Mouse (Mus musculus): ENCODE data around the gene Gas2l1. TPM values are rescaled to one million over a fixed set of nuclear protein-coding genes. Genes with fewer than 3 reads are reported as not detected.

Gas2l1 gene
- 2.5 TPM for polyA plus RNA-seq (2014; fragmentation: Illumina TruSeq; extraction: RNeasy Lipid Tissue Mini Kit (QIAGEN cat#74804))

DNA sequence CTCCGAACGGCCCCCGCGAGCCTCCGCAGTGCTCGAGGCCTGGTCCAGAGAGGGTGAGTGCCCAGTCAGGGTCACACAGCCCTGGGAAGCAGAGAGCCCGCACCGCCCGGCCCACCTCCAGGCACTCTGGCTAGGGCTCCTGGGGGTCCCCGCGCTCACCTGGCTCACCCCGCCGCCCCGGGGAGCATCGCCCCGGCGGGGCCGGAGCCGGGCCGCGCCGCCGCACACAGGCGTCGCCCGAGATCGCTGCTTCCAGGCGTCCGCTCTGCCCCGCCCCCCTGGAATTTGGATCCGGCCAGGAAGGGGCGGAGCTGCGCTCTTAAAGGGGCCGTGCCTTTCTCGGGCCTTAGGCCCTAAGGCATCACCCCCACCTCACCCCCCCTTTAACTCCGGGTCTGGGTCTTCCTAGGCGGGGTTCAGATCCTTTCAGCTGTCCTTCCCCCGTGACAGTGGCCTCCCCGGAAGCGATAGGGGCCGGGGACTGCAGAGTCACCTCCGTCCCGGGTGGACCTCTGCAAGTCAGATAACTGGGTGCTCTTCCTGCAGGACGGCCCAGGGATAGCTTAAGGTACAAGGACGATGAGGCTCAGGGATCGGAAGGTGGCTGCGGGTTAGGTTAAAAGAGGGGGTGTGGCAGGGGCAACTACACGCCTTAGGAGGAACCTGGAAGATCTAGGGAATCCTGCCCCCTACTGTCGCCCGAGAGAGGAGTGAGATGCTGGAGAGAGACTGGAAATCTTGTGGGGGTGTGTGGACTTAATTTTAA is at the start of gene Gas2l1:
Gene Gas2l1, minus strand, starts transcription at position 272 of the 766 bp plus-strand sequence.

DNA sequence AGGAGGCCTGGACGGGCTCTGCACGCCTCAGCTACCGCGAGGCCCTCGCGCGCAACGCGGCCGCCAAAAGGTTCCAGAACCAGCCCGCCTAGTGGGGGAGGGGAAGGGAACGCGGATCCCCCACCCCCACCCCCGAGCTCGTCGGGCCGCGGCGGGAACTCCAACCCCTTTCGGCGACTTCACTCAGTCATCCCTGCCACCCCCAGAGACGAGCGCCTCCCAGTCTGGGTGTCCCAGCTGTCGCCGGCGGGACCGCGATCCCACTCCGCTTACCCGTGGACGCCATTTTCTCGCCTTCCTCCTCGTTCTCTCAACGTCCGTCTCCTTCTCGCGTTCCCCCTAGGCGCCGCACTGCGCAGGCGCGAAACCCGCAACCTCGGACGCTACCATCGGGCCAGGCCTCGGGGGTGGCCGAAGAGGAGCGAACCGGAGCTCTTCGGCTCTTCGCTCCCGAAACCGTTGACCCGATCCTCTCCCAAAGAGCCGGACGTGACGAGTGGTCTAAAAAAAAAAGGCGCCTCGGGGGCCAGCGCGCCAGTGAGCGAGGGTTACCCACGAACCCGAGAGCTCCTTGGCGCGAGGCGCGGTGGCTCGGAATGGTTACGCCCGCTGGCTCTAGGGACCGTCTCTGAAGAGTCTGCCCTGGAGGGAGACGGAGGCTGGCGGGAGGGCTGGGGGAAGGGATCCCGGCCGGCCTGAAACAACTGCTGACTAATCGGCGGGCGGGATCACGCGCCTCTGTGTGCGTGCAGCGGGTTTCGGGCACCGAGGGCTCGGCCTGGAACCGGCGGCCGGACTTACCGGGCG is 33.8 kb upstream of the Gas2l1 start, which contains the start of the genes Rhbdd3 and Ewsr1:
Gene Rhbdd3, plus strand, starts transcription at position 191 of the 807 bp plus-strand sequence.
Gene Ewsr1, minus strand, starts transcription at position 531 of the 807 bp plus-strand sequence.

DNA sequence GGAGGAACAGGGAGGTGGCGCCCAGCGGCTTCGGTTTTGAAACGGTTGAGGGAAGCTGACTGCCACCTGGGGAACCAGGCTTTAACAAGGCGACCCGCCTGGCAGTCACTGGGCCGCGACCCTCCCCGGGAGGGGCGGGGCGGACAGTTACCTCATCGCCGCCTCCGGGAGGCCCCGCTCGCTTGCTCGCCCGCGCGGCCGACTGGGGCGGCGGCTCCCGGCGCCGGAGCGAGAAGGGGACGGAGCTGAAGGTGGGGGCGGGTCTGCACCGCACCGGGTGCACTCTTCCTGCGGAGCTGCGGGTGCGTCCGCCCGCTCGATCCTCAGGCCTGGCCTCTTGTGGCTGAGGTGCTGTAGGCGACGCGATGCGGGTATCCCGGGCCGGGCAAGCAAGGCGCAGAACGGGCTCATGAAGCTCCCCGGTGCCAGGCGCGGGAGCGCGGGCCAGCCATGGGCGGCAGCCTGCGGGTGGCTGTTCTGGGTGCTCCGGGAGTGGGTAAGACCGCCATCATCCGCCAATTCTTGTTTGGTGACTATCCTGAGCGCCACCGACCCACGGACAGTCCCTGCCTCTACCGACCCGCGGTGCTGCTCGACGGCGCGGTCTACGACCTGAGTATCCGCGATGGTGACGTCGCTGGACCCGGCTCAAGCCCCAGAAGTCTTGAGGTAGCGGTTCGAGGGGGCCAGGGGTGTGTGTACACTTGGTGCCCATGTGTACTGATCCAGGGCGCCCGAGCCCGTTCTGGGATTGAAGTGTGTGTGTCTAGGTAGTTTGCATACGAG is 7.1 kb downstream of the Gas2l1 start, which contains the start of gene Rasl10a:
Gene Rasl10a, plus strand, starts transcription at position 273 of the 786 bp plus-strand sequence.

Other genes with a start within 250 kb of the Gas2l1 start
- 106 TPM for gene Nf2, start 215.8 kb downstream of the Gas2l1 start, polyA plus RNA-seq (2014; fragmentation: Illumina TruSeq; extraction: RNeasy Lipid Tissue Mini Kit (QIAGEN cat#74804))
- 26.4 TPM for gene Nipsnap1, start 191.4 kb downstream of the Gas2l1 start, polyA plus RNA-seq (2014; fragmentation: Illumina TruSeq; extraction: RNeasy Lipid Tissue Mini Kit (QIAGEN cat#74804))
- gene Thoc5, start 170.0 kb downstream of the Gas2l1 start, polyA plus RNA-seq (2014; fragmentation: Illumina TruSeq; extraction: RNeasy Lipid Tissue Mini Kit (QIAGEN cat#74804)), result 6.7 TPM
- gene Nefh, start 117.3 kb downstream of the Gas2l1 start, polyA plus RNA-seq (2014; fragmentation: Illumina TruSeq; extraction: RNeasy Lipid Tissue Mini Kit (QIAGEN cat#74804)), result 0.20 TPM
- gene Ap1b1, start 78.5 kb downstream of the Gas2l1 start, polyA plus RNA-seq (2014; fragmentation: Illumina TruSeq; extraction: RNeasy Lipid Tissue Mini Kit (QIAGEN cat#74804)), result 48.5 TPM
- 20.1 TPM for gene Rasl10a, start 7.2 kb downstream of the Gas2l1 start, polyA plus RNA-seq (2014; fragmentation: Illumina TruSeq; extraction: RNeasy Lipid Tissue Mini Kit (QIAGEN cat#74804))
- 0.80 TPM for gene Rhbdd3, start 33.6 kb upstream of the Gas2l1 start, polyA plus RNA-seq (2014; fragmentation: Illumina TruSeq; extraction: RNeasy Lipid Tissue Mini Kit (QIAGEN cat#74804))
- gene Ewsr1, start 33.9 kb upstream of the Gas2l1 start, polyA plus RNA-seq (2014; fragmentation: Illumina TruSeq; extraction: RNeasy Lipid Tissue Mini Kit (QIAGEN cat#74804)), result 214 TPM
- not detected for gene Emid1, start 86.9 kb upstream of the Gas2l1 start, polyA plus RNA-seq (2014; fragmentation: Illumina TruSeq; extraction: RNeasy Lipid Tissue Mini Kit (QIAGEN cat#74804))
- 4.2 TPM for gene Kremen1, start 196.2 kb upstream of the Gas2l1 start, polyA plus RNA-seq (2014; fragmentation: Illumina TruSeq; extraction: RNeasy Lipid Tissue Mini Kit (QIAGEN cat#74804))

All from ovary, adult 10 weeks (tissue).